Mouse (Mus musculus): ENCODE results near the gene Cab39. TPM values are rescaled to one million over a fixed set of nuclear protein-coding genes. Genes with fewer than 3 reads are reported as not detected.

Cab39 gene
- polyA plus RNA-seq, 1 experiment = 0.93 TPM

DNA sequence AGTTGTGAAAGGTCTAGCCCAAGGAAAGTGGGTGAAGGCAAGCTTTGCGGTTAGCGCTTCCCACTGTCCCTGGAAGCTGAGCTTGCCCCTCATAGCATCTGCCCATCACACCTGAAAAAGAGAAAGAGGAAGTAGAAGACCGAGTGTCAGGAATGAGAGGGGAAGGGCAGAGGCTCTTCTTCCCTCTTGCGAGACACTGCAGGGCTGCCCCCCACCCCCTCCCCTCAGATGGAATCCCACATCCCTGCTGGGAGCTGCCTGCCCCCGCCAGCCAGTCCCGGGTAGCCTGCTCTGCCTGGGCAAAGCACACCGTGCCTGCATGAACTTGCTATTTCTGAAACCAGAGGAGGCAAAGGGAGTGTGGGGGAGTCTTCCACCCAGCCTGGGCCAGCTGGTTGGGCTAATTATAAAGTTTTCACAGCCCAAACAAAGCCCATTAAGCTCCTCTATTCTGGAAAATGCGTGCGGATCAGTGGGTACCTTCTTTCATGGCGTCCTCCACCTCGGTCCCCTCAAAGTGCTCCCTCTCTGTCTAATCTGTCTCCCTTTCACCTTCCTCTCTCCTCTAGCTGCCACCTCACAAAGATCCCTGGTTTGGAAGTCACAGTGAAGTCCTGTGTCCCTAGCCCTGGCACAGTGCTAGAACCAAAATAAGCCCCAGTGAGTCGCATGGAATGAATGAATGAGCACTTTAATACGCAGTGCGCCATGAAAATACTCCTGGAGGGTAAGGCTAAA lies 34.8 kb upstream of the Cab39 start:
- H3K9me3 ChIP-seq (ENCODE audit: control insufficient read depth, low read length) = no peaks in the 10 kb centered on the region
- TF ChIP-seq GATA1 (IDR thresholded peaks at IDR 0.05; ENCODE audit: low read length) (no peak), TAL1 (IDR thresholded peaks at IDR 0.05; ENCODE audit: low read length) (no peak)
- H3K4me3 ChIP-seq (replicated peaks) = no peak overlapping the region
- H3K4me1 ChIP-seq (ENCODE audit: control insufficient read depth) = no peaks in the 10 kb centered on the region; the same call in 1 of the 2 replicates
- no peaks in the 10 kb centered on the region for H3K27me3 ChIP-seq (ENCODE audit: control insufficient read depth)
- H3K36me3 ChIP-seq (ENCODE audit: control insufficient read depth) = no peaks in the 10 kb centered on the region

GRCm38 (mm10) chr1:85758969-85759293 lies 34.3 kb upstream of the Cab39 start:
- H3K4me1 ChIP-seq (ENCODE audit: control insufficient read depth) = no peaks in the 10 kb centered on the region; the same call in 1 of the 2 replicates
- no peaks in the 10 kb centered on the region for H3K9me3 ChIP-seq (ENCODE audit: control insufficient read depth, low read length)
- no peaks in the 10 kb centered on the region for H3K36me3 ChIP-seq (ENCODE audit: control insufficient read depth)
- H3K27me3 ChIP-seq (ENCODE audit: control insufficient read depth) = no peaks in the 10 kb centered on the region
- no peak overlapping the region for H3K4me3 ChIP-seq (replicated peaks)
- TF ChIP-seq GATA1 (IDR thresholded peaks at IDR 0.05; ENCODE audit: low read length) (no peak), TAL1 (IDR thresholded peaks at IDR 0.05; ENCODE audit: low read length) (no peak)

GRCm38 (mm10) chr1:85761665-85762064 lies 31.6 kb upstream of the Cab39 start:
- H3K4me3 ChIP-seq (replicated peaks) = no peak overlapping the region
- no peaks in the 10 kb centered on the region for H3K27me3 ChIP-seq (ENCODE audit: control insufficient read depth)
- no peak for TF ChIP-seq GATA1 (IDR thresholded peaks at IDR 0.05; ENCODE audit: low read length)
- TF ChIP-seq TAL1 (IDR thresholded peaks at IDR 0.05; ENCODE audit: low read length) = no peak
- no peaks in the 10 kb centered on the region for H3K36me3 ChIP-seq (ENCODE audit: control insufficient read depth)
- H3K4me1 ChIP-seq (ENCODE audit: control insufficient read depth) = no peaks in the 10 kb centered on the region; the same call in 1 of the 2 replicates
- H3K9me3 ChIP-seq (ENCODE audit: control insufficient read depth, low read length) = no peaks in the 10 kb centered on the region

GRCm38 (mm10) chr1:85763386-85763785 lies 29.9 kb upstream of the Cab39 start:
- Histone ChIP-seq H3K27me3 (ENCODE audit: control insufficient read depth) (no peaks in the 10 kb centered on the region), H3K4me3 (replicated peaks) (no peak overlapping the region), H3K9me3 (ENCODE audit: control insufficient read depth, low read length) (no peaks in the 10 kb centered on the region), H3K36me3 (ENCODE audit: control insufficient read depth) (no peaks in the 10 kb centered on the region), H3K4me1 (ENCODE audit: control insufficient read depth) (no peaks in the 10 kb centered on the region; the same call in 1 of the 2 replicates)
- TF ChIP-seq GATA1 (IDR thresholded peaks at IDR 0.05; ENCODE audit: low read length) (no peak), TAL1 (IDR thresholded peaks at IDR 0.05; ENCODE audit: low read length) (no peak)

DNA sequence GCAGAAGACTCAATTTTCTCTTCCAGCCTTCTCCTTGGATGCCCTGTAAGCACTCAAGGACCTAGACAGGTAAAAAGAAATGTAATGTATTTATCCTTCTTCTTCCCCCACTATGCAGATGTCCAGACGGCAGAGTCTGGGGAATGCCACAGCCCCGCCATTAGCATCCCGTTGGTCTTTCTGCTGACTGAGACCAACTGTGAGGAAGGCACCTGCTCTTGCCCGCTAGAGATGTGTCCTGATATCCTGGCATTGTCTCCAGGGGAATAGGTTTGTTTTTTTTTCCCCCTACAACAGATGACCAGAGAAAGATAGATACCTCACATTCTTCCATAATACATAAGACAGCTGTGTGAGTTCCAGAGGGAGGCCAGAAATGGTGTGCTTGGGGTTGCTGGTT lies 28.9 kb upstream of the Cab39 start:
- TF ChIP-seq GATA1 (IDR thresholded peaks at IDR 0.05; ENCODE audit: low read length) (no peak), TAL1 (IDR thresholded peaks at IDR 0.05; ENCODE audit: low read length) (no peak)
- Histone ChIP-seq H3K4me3 (replicated peaks) (no peak overlapping the region), H3K4me1 (ENCODE audit: control insufficient read depth) (no peaks in the 10 kb centered on the region; the same call in 1 of the 2 replicates), H3K27me3 (ENCODE audit: control insufficient read depth) (no peaks in the 10 kb centered on the region), H3K9me3 (ENCODE audit: control insufficient read depth, low read length) (no peaks in the 10 kb centered on the region), H3K36me3 (ENCODE audit: control insufficient read depth) (no peaks in the 10 kb centered on the region)

GRCm38 (mm10) chr1:85766120-85766519 lies 27.1 kb upstream of the Cab39 start:
- H3K36me3 ChIP-seq (ENCODE audit: control insufficient read depth) = no peaks in the 10 kb centered on the region
- no peaks in the 10 kb centered on the region; the same call in 1 of the 2 replicates for H3K4me1 ChIP-seq (ENCODE audit: control insufficient read depth)
- no peak overlapping the region for H3K4me3 ChIP-seq (replicated peaks)
- TF ChIP-seq GATA1 (IDR thresholded peaks at IDR 0.05; ENCODE audit: low read length) = no peak
- H3K27me3 ChIP-seq (ENCODE audit: control insufficient read depth) = no peaks in the 10 kb centered on the region
- H3K9me3 ChIP-seq (ENCODE audit: control insufficient read depth, low read length) = no peaks in the 10 kb centered on the region

DNA sequence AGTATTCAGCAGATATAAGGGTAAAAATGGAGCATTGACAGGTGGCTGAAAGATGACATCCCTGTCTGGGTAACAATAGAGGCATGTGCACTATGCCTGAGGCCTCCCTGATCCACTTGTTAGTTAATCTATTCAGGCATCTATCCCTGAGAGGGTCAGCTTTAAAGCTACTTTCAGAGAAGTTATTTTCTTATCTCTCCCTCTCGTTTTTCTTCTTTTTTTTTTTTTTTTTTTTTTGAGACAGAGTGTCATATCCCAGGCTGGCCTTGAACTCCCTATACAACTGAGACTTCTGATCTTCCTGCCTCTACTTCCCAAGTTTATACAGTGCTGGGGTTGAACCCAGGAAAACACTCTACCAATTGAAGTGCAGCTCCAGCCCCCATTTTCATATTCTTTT lies 25.5 kb upstream of the Cab39 start:
- no peak for TF ChIP-seq GATA1 (IDR thresholded peaks at IDR 0.05; ENCODE audit: low read length)
- TF ChIP-seq TAL1 (IDR thresholded peaks at IDR 0.05; ENCODE audit: low read length) = no peak
- Histone ChIP-seq H3K4me1 (ENCODE audit: control insufficient read depth) (no peaks in the 10 kb centered on the region; the same call in 1 of the 2 replicates), H3K9me3 (ENCODE audit: control insufficient read depth, low read length) (no peaks in the 10 kb centered on the region), H3K4me3 (replicated peaks) (no peak overlapping the region), H3K27me3 (ENCODE audit: control insufficient read depth) (no peaks in the 10 kb centered on the region), H3K36me3 (ENCODE audit: control insufficient read depth) (no peaks in the 10 kb centered on the region)

GRCm38 (mm10) chr1:85771976-85772375 lies 21.3 kb upstream of the Cab39 start:
- Histone ChIP-seq H3K9me3 (ENCODE audit: control insufficient read depth, low read length) (no peaks in the 10 kb centered on the region), H3K4me3 (replicated peaks) (no peak overlapping the region), H3K4me1 (ENCODE audit: control insufficient read depth) (no peaks in the 10 kb centered on the region), H3K36me3 (ENCODE audit: control insufficient read depth) (no peaks in the 10 kb centered on the region), H3K27me3 (ENCODE audit: control insufficient read depth) (no peaks in the 10 kb centered on the region)
- no peak for TF ChIP-seq TAL1 (IDR thresholded peaks at IDR 0.05; ENCODE audit: low read length)
- no peak for TF ChIP-seq GATA1 (IDR thresholded peaks at IDR 0.05; ENCODE audit: low read length)

- Histone ChIP-seq H3K27me3 (ENCODE audit: control insufficient read depth) (no peaks in the 10 kb centered on the region), H3K4me1 (ENCODE audit: control insufficient read depth) (peaks cover 3% of the 10 kb centered on the region), H3K9me3 (ENCODE audit: control insufficient read depth, low read length) (no peaks in the 10 kb centered on the region), H3K36me3 (ENCODE audit: control insufficient read depth) (no peaks in the 10 kb centered on the region), H3K4me3 (replicated peaks) (no peak overlapping the region)
- TF ChIP-seq TAL1 (IDR thresholded peaks at IDR 0.05; ENCODE audit: low read length) (no peak), GATA1 (IDR thresholded peaks at IDR 0.05; ENCODE audit: low read length) (no peak)
Observed at GRCm38 (mm10) chr1:85775136-85775535, 18.1 kb upstream of the Cab39 start.

DNA sequence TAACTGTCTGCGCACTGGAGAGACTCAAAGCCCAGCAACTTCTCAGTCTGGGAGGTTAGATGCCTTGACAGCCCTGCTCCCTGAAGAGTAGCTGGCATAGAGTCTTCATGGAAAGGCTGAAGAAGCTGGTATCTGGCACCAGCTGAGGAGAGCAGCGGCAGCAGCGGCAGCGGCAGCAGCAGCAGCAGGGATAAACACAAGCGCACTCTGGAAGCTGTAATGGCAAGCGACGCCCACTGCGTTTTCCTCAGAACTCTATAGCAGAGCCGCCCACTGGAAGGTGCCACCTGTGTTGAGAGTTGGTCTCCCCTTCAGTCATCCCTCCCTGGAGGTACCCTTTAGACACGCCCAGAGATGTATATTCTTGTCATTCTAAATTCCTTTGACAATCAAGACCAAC lies 17.1 kb upstream of the Cab39 start:
- H3K9me3 ChIP-seq (ENCODE audit: control insufficient read depth, low read length) = no peaks in the 10 kb centered on the region
- peaks cover 3% of the 10 kb centered on the region for H3K4me1 ChIP-seq (ENCODE audit: control insufficient read depth)
- H3K36me3 ChIP-seq (ENCODE audit: control insufficient read depth) = no peaks in the 10 kb centered on the region
- TF ChIP-seq GATA1 (IDR thresholded peaks at IDR 0.05; ENCODE audit: low read length) (no peak), TAL1 (IDR thresholded peaks at IDR 0.05; ENCODE audit: low read length) (no peak)
- H3K4me3 ChIP-seq (replicated peaks) = no peak overlapping the region
- H3K27me3 ChIP-seq (ENCODE audit: control insufficient read depth) = no peaks in the 10 kb centered on the region
